In genomic region chr19:29612102-29612501, GRCm38 (mm10) we compare ENCODE assay signal across 20 mouse cellular contexts.
"Had no signal": no experiment of that assay in that cellular context is flagged by ENCODE, and none has a peak within 500 bp of the region (broad histone marks: within the 10 kb centered on the region; RNA-seq: fewer than 3 reads in every experiment).

No protein-coding gene starts in this region.

- H3K4me1 ChIP-seq: midbrain, embryonic 13.5 days; neural tube, embryonic 13.5 days; neural tube, embryonic 15.5 days had no signal

- H3K27me3 ChIP-seq: megakaryocyte, embryonic 14.5 days; midbrain, embryonic 13.5 days; neural tube, embryonic 13.5 days; neural tube, embryonic 15.5 days had no signal

- DNase-seq: lung, adult 18-20 months; lung, embryonic 14.5 days; lung, postnatal 10 days; lung, postnatal 4 days; retina, postnatal 1 day; right cerebral cortex, adult 18-20 months; right cerebral cortex, postnatal 25 days; right cerebral cortex, postnatal 4 days; spleen, adult 18-20 months; thymus, adult 18-20 months; thymus, postnatal 14 days; thymus, postnatal 36 days had no signal

- H3K9ac ChIP-seq: liver, embryonic 14.5 days; lung, embryonic 14.5 days; midbrain, embryonic 13.5 days; neural tube, embryonic 13.5 days; neural tube, embryonic 15.5 days had no signal

- H3K4me3 ChIP-seq: megakaryocyte, embryonic 14.5 days; midbrain, embryonic 13.5 days; myocyte; neural tube, embryonic 13.5 days; neural tube, embryonic 15.5 days had no signal

- H3K9me3 ChIP-seq: megakaryocyte, embryonic 14.5 days; midbrain, embryonic 13.5 days; neural tube, embryonic 13.5 days; neural tube, embryonic 15.5 days had no signal

- H3K4me2 ChIP-seq: lung, embryonic 14.5 days; midbrain, embryonic 11.5 days; midbrain, embryonic 13.5 days; neural tube, embryonic 13.5 days; neural tube, embryonic 15.5 days had no signal

- ATAC-seq: midbrain, embryonic 13.5 days; midbrain, embryonic 16.5 days had no signal

- H3K27ac ChIP-seq: liver, embryonic 14.5 days; midbrain, embryonic 13.5 days; neural tube, embryonic 13.5 days; neural tube, embryonic 15.5 days had no signal
